Mouse (Mus musculus) Patski (cell line): ENCODE measurements at regions not wholly inside any gene's neighbourhood (a gene's known extent, or its start where the extent isn't known, plus 50 kb on each side); places are given as distances from the start of the nearest gene placed in this dataset.

Experiments
- ATAC-seq: fragments of 100-300 bp; one replicate; pipeline ENCODE4 v1.8.0; 2021
- CTCF ChIA-PET: fragments of 350-600 bp; sonication (Branson Sonifier 250); formaldehyde crosslinking; loops from one replicate; lab custom pipeline; 2022; ENCODE audit warnings: inconsistent platforms; lab: Charles Lee
- POLR2A ChIA-PET: fragments of 350-600 bp; sonication (Branson Sonifier 250); formaldehyde crosslinking; loops from one replicate; lab custom pipeline; 2022; ENCODE audit warnings: antibody characterized with exemption, inconsistent platforms; lab: Charles Lee
- DNase-seq: peaks from one replicate; pipeline ENCODE4 v3.0.0-alpha.2; 2011; ENCODE audit warnings: low read depth, low spot score
- H3K27me3 ChIP-seq: fragments of 371-371 bp; one replicate; pipeline ENCODE4 v1.5.1; 2021
- CTCF ChIP-seq: fragments of 100-300 bp; IDR thresholded peaks from one replicate; pipeline ENCODE4 v1.5.1; 2021
- in situ Hi-C: fragments of 300-500 bp; cut with MboI; formaldehyde crosslinking; loops from 3 replicates; pipeline ENCODE4 v1.11.1; 2018; ENCODE audit warnings: low pct_unique_long_range_greater_than_20kb, mixed read lengths

- POLR2A ChIA-PET, result interaction anchor here (1.1 to 4.7 kb wide), 2 partner anchors 21 to 91 kb away, joined by 3 to 24 read pairs; no protein-coding TSS in a partner anchor
- DNase-seq, result no peak
- peak; percentile 69 for ATAC-seq
- CTCF ChIA-PET, result interaction anchor here (0.6 to 3.5 kb wide), 5 partner anchors 20 to 149 kb away, joined by 3 to 23 read pairs (median 4); no protein-coding TSS in a partner anchor
- H3K27me3 ChIP-seq, result no peaks in the 10 kb centered on the region
- TF ChIP-seq CTCF, result no peak
- in situ Hi-C loops, result loop anchor here (5.0 kb wide), 1 partner anchor 98 kb away; no protein-coding TSS in a partner anchor
Measured at GRCm38 (mm10) chr16:77329160-77329691, 272.7 kb downstream of the Gm11146 start.

- POLR2A ChIA-PET, result interaction anchor here (1.1 to 4.7 kb wide), 2 partner anchors 20 to 91 kb away, joined by 3 to 24 read pairs; no protein-coding TSS in a partner anchor
- CTCF ChIA-PET, result interaction anchor here (0.6 to 3.5 kb wide), 5 partner anchors 11 to 150 kb away, joined by 3 to 23 read pairs (median 4); no protein-coding TSS in a partner anchor
- DNase-seq (no peak), ATAC-seq (no peak)
- TF ChIP-seq CTCF, result no peak
- no peaks in the 10 kb centered on the region for H3K27me3 ChIP-seq
- in situ Hi-C loops, result loop anchor here (5.0 kb wide), 1 partner anchor 99 kb away; no protein-coding TSS in a partner anchor
Measured at GRCm38 (mm10) chr16:77328628-77329159, 273.2 kb downstream of the Gm11146 start.

GRCm38 (mm10) chr16:77328049-77328448 is 273.8 kb downstream of the Gm11146 start:
- CTCF ChIA-PET, result interaction anchor here (1.1 to 2.1 kb wide), 4 partner anchors 10 to 90 kb away, joined by 3 to 6 read pairs (median 3); no protein-coding TSS in a partner anchor
- H3K27me3 ChIP-seq, result no peaks in the 10 kb centered on the region
- in situ Hi-C loops, result loop anchor here (5.0 kb wide), 1 partner anchor 99 kb away; no protein-coding TSS in a partner anchor
- ATAC-seq (no peak), DNase-seq (no peak)
- no peak for TF ChIP-seq CTCF
- POLR2A ChIA-PET, result interaction anchor here (1.1 to 4.7 kb wide), 2 partner anchors 20 to 92 kb away, joined by 3 to 24 read pairs; no protein-coding TSS in a partner anchor

GRCm38 (mm10) chr16:77322338-77322737 is 279.6 kb downstream of the Gm11146 start:
- DNase-seq (no peak), ATAC-seq (no peak)
- POLR2A ChIA-PET, result no interaction called here
- no peak for TF ChIP-seq CTCF
- CTCF ChIA-PET, result interaction anchor here (0.9 kb wide), 1 partner anchor 12 kb away, joined by 3 read pairs; no protein-coding TSS in a partner anchor
- in situ Hi-C loops, result no loop called here
- no peaks in the 10 kb centered on the region for H3K27me3 ChIP-seq

GRCm38 (mm10) chr16:77318150-77318549 is 283.7 kb downstream of the Gm11146 start:
- ATAC-seq (no peak), DNase-seq (no peak)
- TF ChIP-seq CTCF, result no peak
- in situ Hi-C loops, result no loop called here
- H3K27me3 ChIP-seq, result no peaks in the 10 kb centered on the region
- POLR2A ChIA-PET, result no interaction called here
- CTCF ChIA-PET, result interaction anchor here (0.8 kb wide), 1 partner anchor 10 kb away, joined by 3 read pairs; no protein-coding TSS in a partner anchor

- POLR2A ChIA-PET, result no interaction called here
- TF ChIP-seq CTCF, result no peak
- H3K27me3 ChIP-seq, result no peaks in the 10 kb centered on the region
- in situ Hi-C loops, result no loop called here
- CTCF ChIA-PET, result no interaction called here
- DNase-seq, result no peak
- no peak for ATAC-seq
Measured at GRCm38 (mm10) chr16:77315354-77315753, 286.5 kb downstream of the Gm11146 start.

- H3K27me3 ChIP-seq, result no peaks in the 10 kb centered on the region
- no peak for ATAC-seq
- in situ Hi-C loops, result no loop called here
- CTCF ChIA-PET, result no interaction called here
- TF ChIP-seq CTCF, result no peak
- POLR2A ChIA-PET, result no interaction called here
- no peak for DNase-seq
Measured at GRCm38 (mm10) chr16:77313195-77313594, 288.7 kb downstream of the Gm11146 start.

GRCm38 (mm10) chr16:77301270-77302171 is 288.0 kb downstream of the Usp25 start:
- ATAC-seq (no peak), DNase-seq (no peak)
- in situ Hi-C loops, result no loop called here
- H3K27me3 ChIP-seq, result peaks cover 4% of the 10 kb centered on the region
- no peak for TF ChIP-seq CTCF
- ChIA-PET CTCF (interaction anchor here (1.5 to 1.6 kb wide), 2 partner anchors 15 kb away, joined by 3 to 7 read pairs; no protein-coding TSS in a partner anchor), POLR2A (no interaction called here)

- ATAC-seq (no peak), DNase-seq (no peak)
- TF ChIP-seq CTCF, result no peak
- in situ Hi-C loops, result no loop called here
- POLR2A ChIA-PET, result no interaction called here
- peaks cover 2% of the 10 kb centered on the region for H3K27me3 ChIP-seq
- CTCF ChIA-PET, result interaction anchor here (1.5 to 1.6 kb wide), 2 partner anchors 14 to 16 kb away, joined by 3 to 7 read pairs; no protein-coding TSS in a partner anchor
Measured at GRCm38 (mm10) chr16:77300572-77301213, 287.2 kb downstream of the Usp25 start.
